Mouse (Mus musculus) fat pad, adult 2 months (tissue): Measurements from ENCODE around the gene Leprot.

Experiments
- DNase-seq: peaks from one replicate; pipeline ENCODE4 v3.0.0-alpha.2; 2011; ENCODE audit warnings: low read depth, low spot score; ENCODE audit errors: extremely low read depth

Leprot gene

GRCm38 (mm10) chr4:101664160-101664750 is 16.7 kb downstream of the Leprot start:
- no peak for DNase-seq

- no peak for DNase-seq
Measured at GRCm38 (mm10) chr4:101664766-101665165, 17.2 kb downstream of the Leprot start.

GRCm38 (mm10) chr4:101669161-101669560 is 21.6 kb downstream of the Leprot start:
- DNase-seq = no peak

GRCm38 (mm10) chr4:101669811-101670210 is 22.3 kb downstream of the Leprot start:
- no peak for DNase-seq

GRCm38 (mm10) chr4:101674790-101675189 is 27.3 kb downstream of the Leprot start:
- no peak for DNase-seq

GRCm38 (mm10) chr4:101675726-101676125 is 28.2 kb downstream of the Leprot start:
- peak; percentile 95 for DNase-seq

- no peak for DNase-seq
Measured at GRCm38 (mm10) chr4:101682620-101683019, 35.1 kb downstream of the Leprot start.

- DNase-seq = no peak
Measured at GRCm38 (mm10) chr4:101683086-101683485, 35.6 kb downstream of the Leprot start.

GRCm38 (mm10) chr4:101684821-101685220 is 37.3 kb downstream of the Leprot start:
- DNase-seq = no peak

GRCm38 (mm10) chr4:101686227-101686810 is 38.8 kb downstream of the Leprot start:
- no peak for DNase-seq

GRCm38 (mm10) chr4:101689241-101689640 is 41.7 kb downstream of the Leprot start:
- DNase-seq = no peak

GRCm38 (mm10) chr4:101689645-101690044 is 42.1 kb downstream of the Leprot start:
- DNase-seq = no peak

GRCm38 (mm10) chr4:101692892-101693291 is 45.4 kb downstream of the Leprot start:
- no peak for DNase-seq

- no peak for DNase-seq
Measured at GRCm38 (mm10) chr4:101694529-101694928, 47.0 kb downstream of the Leprot start.

- DNase-seq = no peak
Measured at GRCm38 (mm10) chr4:101697236-101697635, 49.7 kb downstream of the Leprot start.

- no peak for DNase-seq
Measured at GRCm38 (mm10) chr4:101699423-101699822, 51.9 kb downstream of the Leprot start.

- DNase-seq = no peak
Measured at GRCm38 (mm10) chr4:101700892-101701640, 53.5 kb downstream of the Leprot start.

GRCm38 (mm10) chr4:101705325-101705724 is 57.8 kb downstream of the Leprot start:
- no peak for DNase-seq

GRCm38 (mm10) chr4:101707234-101707633 is 59.7 kb downstream of the Leprot start:
- DNase-seq = no peak

- no peak for DNase-seq
Measured at GRCm38 (mm10) chr4:101707953-101708352, 60.4 kb downstream of the Leprot start.
